Mouse (Mus musculus): Measurements from ENCODE around the gene Rtf1. TPM values are rescaled to one million over a fixed set of nuclear protein-coding genes. Genes with fewer than 3 reads are reported as not detected.
"Not testable (repeated sequence)": the region's sequence is repeated elsewhere in the genome, so short reads cannot be mapped to it uniquely, and the experiment has no call there.

Gene Rtf1
- polyA plus RNA-seq, 1 experiment, result 5.3 TPM

GRCm38 (mm10) chr2:119710011-119710410, 35.1 kb downstream of the Rtf1 start:
- no peak overlapping the region for H3K4me3 ChIP-seq (replicated peaks)
- no peaks in the 10 kb centered on the region for H3K9me3 ChIP-seq (ENCODE audit: control insufficient read depth, low read length)
- H3K27me3 ChIP-seq (ENCODE audit: control insufficient read depth), result no peaks in the 10 kb centered on the region
- peaks cover 69% of the 10 kb centered on the region for H3K36me3 ChIP-seq (ENCODE audit: control insufficient read depth)
- no peaks in the 10 kb centered on the region for H3K4me1 ChIP-seq (ENCODE audit: control insufficient read depth)
- TF ChIP-seq GATA1 (IDR thresholded peaks at IDR 0.05; ENCODE audit: low read length) (no peak), TAL1 (IDR thresholded peaks at IDR 0.05; ENCODE audit: low read length) (no peak)

GRCm38 (mm10) chr2:119715868-119716267, 41.0 kb downstream of the Rtf1 start:
- not testable (repeated sequence) for H3K4me1 ChIP-seq (ENCODE audit: control insufficient read depth); H3K4me3 ChIP-seq (replicated peaks); H3K9me3 ChIP-seq (ENCODE audit: control insufficient read depth, low read length); H3K27me3 ChIP-seq (ENCODE audit: control insufficient read depth)
- H3K36me3 ChIP-seq (ENCODE audit: control insufficient read depth), result peaks cover 77% of the 10 kb centered on the region

GRCm38 (mm10) chr2:119721070-119721469, 46.2 kb downstream of the Rtf1 start:
- peaks cover 6% of the 10 kb centered on the region for H3K4me1 ChIP-seq (ENCODE audit: control insufficient read depth)
- no peaks in the 10 kb centered on the region for H3K9me3 ChIP-seq (ENCODE audit: control insufficient read depth, low read length)
- no peaks in the 10 kb centered on the region for H3K27me3 ChIP-seq (ENCODE audit: control insufficient read depth)
- H3K36me3 ChIP-seq (ENCODE audit: control insufficient read depth), result peaks cover 84% of the 10 kb centered on the region
- no peak overlapping the region for H3K4me3 ChIP-seq (replicated peaks)
- TF ChIP-seq GATA1 (IDR thresholded peaks at IDR 0.05; ENCODE audit: low read length) (no peak), TAL1 (IDR thresholded peaks at IDR 0.05; ENCODE audit: low read length) (no peak)

- no peaks in the 10 kb centered on the region for H3K27me3 ChIP-seq (ENCODE audit: control insufficient read depth)
- H3K9me3 ChIP-seq (ENCODE audit: control insufficient read depth, low read length), result no peaks in the 10 kb centered on the region
- H3K4me1 ChIP-seq (ENCODE audit: control insufficient read depth), result peaks cover 22% of the 10 kb centered on the region
- peaks cover 87% of the 10 kb centered on the region for H3K36me3 ChIP-seq (ENCODE audit: control insufficient read depth)
- TF ChIP-seq GATA1 (IDR thresholded peaks at IDR 0.05; ENCODE audit: low read length), result no peak
- TF ChIP-seq TAL1 (IDR thresholded peaks at IDR 0.05; ENCODE audit: low read length), result no peak
- H3K4me3 ChIP-seq (replicated peaks), result no peak overlapping the region
These were observed 53.0 kb downstream of the Rtf1 start for GRCm38 (mm10) chr2:119727762-119728416.

- H3K4me3 ChIP-seq (replicated peaks), result no peak overlapping the region
- H3K36me3 ChIP-seq (ENCODE audit: control insufficient read depth), result peaks cover 86% of the 10 kb centered on the region
- peaks cover 16% of the 10 kb centered on the region for H3K4me1 ChIP-seq (ENCODE audit: control insufficient read depth)
- no peaks in the 10 kb centered on the region for H3K27me3 ChIP-seq (ENCODE audit: control insufficient read depth)
- TF ChIP-seq TAL1 (IDR thresholded peaks at IDR 0.05; ENCODE audit: low read length) (no peak), GATA1 (IDR thresholded peaks at IDR 0.05; ENCODE audit: low read length) (no peak)
- H3K9me3 ChIP-seq (ENCODE audit: control insufficient read depth, low read length), result no peaks in the 10 kb centered on the region
These were observed 55.9 kb downstream of the Rtf1 start for GRCm38 (mm10) chr2:119730735-119731134.

- Histone ChIP-seq H3K36me3 (ENCODE audit: control insufficient read depth) (peaks cover 29% of the 10 kb centered on the region), H3K4me1 (ENCODE audit: control insufficient read depth) (peaks cover 11% of the 10 kb centered on the region), H3K9me3 (ENCODE audit: control insufficient read depth, low read length) (no peaks in the 10 kb centered on the region), H3K4me3 (replicated peaks) (no peak overlapping the region), H3K27me3 (ENCODE audit: control insufficient read depth) (peaks cover 44% of the 10 kb centered on the region)
- TF ChIP-seq GATA1 (IDR thresholded peaks at IDR 0.05; ENCODE audit: low read length) (no peak), TAL1 (IDR thresholded peaks at IDR 0.05; ENCODE audit: low read length) (no peak)
These were observed 62.3 kb downstream of the Rtf1 start for GRCm38 (mm10) chr2:119737124-119737523.

GRCm38 (mm10) chr2:119740567-119740966, 65.7 kb downstream of the Rtf1 start:
- Histone ChIP-seq H3K4me1 (ENCODE audit: control insufficient read depth) (peaks cover 41% of the 10 kb centered on the region), H3K4me3 (replicated peaks) (no peak overlapping the region), H3K9me3 (ENCODE audit: control insufficient read depth, low read length) (no peaks in the 10 kb centered on the region; the same call in 1 of the 2 replicates), H3K27me3 (ENCODE audit: control insufficient read depth) (peaks cover 79% of the 10 kb centered on the region), H3K36me3 (ENCODE audit: control insufficient read depth) (peaks cover under 1% of the 10 kb centered on the region; the same call in 1 of the 2 replicates)
- no peak for TF ChIP-seq TAL1 (IDR thresholded peaks at IDR 0.05; ENCODE audit: low read length)
- TF ChIP-seq GATA1 (IDR thresholded peaks at IDR 0.05; ENCODE audit: low read length), result no peak

- Histone ChIP-seq H3K27me3 (ENCODE audit: control insufficient read depth) (peaks cover 84% of the 10 kb centered on the region), H3K4me3 (replicated peaks) (peak within 1 kb of the TSS; percentile 77), H3K36me3 (ENCODE audit: control insufficient read depth) (no peaks in the 10 kb centered on the region), H3K4me1 (ENCODE audit: control insufficient read depth) (peaks cover 41% of the 10 kb centered on the region), H3K9me3 (ENCODE audit: control insufficient read depth, low read length) (no peaks in the 10 kb centered on the region; the same call in 1 of the 2 replicates)
- no peak for TF ChIP-seq TAL1 (IDR thresholded peaks at IDR 0.05; ENCODE audit: low read length)
- no peak for TF ChIP-seq GATA1 (IDR thresholded peaks at IDR 0.05; ENCODE audit: low read length)
These were observed 66.9 kb downstream of the Rtf1 start, which contains the start of gene Itpka for GRCm38 (mm10) chr2:119741581-119742411. Gene Itpka, plus strand, starts transcription at chr2:119742337.

- no peaks in the 10 kb centered on the region for H3K36me3 ChIP-seq (ENCODE audit: control insufficient read depth)
- H3K9me3 ChIP-seq (ENCODE audit: control insufficient read depth, low read length), result no peaks in the 10 kb centered on the region; the same call in 1 of the 2 replicates
- no peak for TF ChIP-seq TAL1 (IDR thresholded peaks at IDR 0.05; ENCODE audit: low read length)
- no peak for TF ChIP-seq GATA1 (IDR thresholded peaks at IDR 0.05; ENCODE audit: low read length)
- peak overlapping the region; percentile 77 for H3K4me3 ChIP-seq (replicated peaks)
- H3K4me1 ChIP-seq (ENCODE audit: control insufficient read depth), result peaks cover 41% of the 10 kb centered on the region
- H3K27me3 ChIP-seq (ENCODE audit: control insufficient read depth), result peaks cover 79% of the 10 kb centered on the region
These were observed 67.8 kb downstream of the Rtf1 start for GRCm38 (mm10) chr2:119742461-119743175.

Data from erythroblast, embryonic 14.5 days (primary cell).